Mouse (Mus musculus) bone marrow macrophage, adult 2 months (primary cell): ENCODE results near the gene Hsd17b12.

Experiments
- CTCF ChIP-seq: IDR thresholded peaks from 2 replicates; pipeline ENCODE4 v1.5.1; 2012; ENCODE audit warnings: low read depth, mild to moderate bottlenecking, low read length, moderate library complexity
- POLR2A ChIP-seq: IDR thresholded peaks from 2 replicates; pipeline ENCODE4 v1.6.1; 2012; ENCODE audit warnings: mild to moderate bottlenecking, low read depth, low read length, borderline replicate concordance

DNA sequence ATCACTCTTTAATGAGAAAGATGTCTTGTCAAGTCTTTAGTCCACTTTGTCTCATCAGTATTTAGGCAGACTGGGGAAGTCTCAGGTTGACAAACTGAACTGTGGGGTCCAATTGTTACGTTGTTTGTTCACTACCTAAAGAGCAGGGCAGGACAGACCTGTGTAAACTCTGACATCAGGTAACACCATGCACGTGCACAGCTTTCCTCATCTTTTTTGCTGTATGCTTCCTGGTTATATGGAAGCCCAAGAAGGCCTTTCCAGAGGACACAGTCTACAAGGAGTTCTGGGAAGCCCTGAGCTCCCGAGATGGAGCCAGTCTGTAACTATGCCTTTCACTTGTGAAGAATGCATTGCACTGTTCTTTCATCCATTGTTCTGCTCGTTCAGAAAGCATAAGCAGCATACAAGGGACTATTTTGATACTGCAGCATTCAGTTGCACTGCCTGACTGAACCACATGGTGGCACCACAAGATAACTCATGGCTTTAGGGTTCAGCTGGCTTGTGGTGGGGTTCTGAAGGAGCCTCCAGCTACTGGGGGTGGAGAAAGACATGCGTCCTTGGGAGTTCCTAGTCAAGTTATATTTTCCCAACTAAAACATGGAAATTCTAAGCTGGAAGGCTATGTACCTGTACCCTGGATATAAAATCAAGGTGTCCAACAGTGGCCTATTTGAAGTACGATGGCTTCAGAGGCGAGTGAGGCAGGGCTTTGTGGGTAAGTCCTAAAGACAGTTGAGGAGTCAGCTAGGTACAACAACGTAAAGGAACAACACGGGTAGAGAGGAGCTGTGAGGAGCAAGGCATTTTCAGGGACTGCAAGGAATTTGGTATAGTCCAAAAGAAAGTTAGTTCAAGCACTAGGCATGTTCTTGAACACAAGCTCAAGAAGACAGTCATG is 122.1 kb downstream of the Hsd17b12 start:
- peak; percentile 68 for TF ChIP-seq CTCF
- TF ChIP-seq POLR2A, result no peak
